Mouse (Mus musculus) right cerebral cortex, adult 2 months (tissue): ENCODE measurements around the gene 4930470P17Rik.
"Not testable (repeated sequence)": the region's sequence is repeated elsewhere in the genome, so short reads cannot be mapped to it uniquely, and the experiment has no call there.

Source experiments
- DNase-seq, 2 experiments: peaks; one replicate each; pipeline ENCODE4 v3.0.0; 2021 to 2022; ENCODE audit warnings: low spot score in 2 of 2

Gene 4930470P17Rik

DNA sequence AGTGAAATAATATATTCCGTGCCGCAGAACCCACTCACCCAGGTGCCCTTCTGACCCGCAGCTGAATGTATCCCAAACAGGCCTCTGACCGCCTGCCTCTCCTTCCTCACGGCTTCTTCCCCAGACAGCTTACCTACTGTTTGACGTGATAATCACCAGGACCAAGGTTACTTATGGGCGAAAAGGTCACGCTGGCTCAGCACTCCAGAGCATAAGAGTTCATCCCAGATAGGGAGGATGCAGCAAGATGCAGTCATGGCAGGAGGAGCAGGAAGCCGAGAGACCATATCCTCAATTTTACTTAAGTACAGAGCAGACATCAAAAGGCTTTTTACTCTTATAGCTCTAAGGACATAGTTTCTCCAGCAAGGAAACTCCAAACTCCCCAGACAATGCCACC, at the start of gene 4930470P17Rik:
Gene 4930470P17Rik, minus strand, starts transcription at position 101 of the 400 bp plus-strand sequence.
- DNase-seq, result no peak

DNA sequence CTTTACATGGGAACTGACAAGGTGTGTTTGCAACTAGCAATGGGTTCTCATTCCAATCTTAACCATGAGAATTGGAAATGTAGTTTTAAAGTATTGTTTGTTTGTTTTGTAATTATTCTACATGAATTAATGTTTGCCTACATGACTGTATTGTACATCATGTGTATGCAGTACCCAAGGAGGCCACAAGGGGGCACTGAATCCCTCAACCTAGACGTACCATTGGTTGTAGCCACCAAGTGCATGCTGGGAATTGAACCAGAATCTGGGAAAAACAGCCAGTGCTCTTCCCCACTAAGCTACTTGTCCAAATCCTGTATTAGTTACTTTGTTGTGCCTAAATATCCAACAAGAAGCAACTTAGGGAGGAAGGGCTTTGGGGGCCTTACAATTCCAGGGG, 49.7 kb upstream of the 4930470P17Rik start:
- no peak for DNase-seq

- DNase-seq, result peak; percentile 76 to 78
Observed at GRCm38 (mm10) chr2:170648542-170648941, 46.7 kb upstream of the 4930470P17Rik start.

DNA sequence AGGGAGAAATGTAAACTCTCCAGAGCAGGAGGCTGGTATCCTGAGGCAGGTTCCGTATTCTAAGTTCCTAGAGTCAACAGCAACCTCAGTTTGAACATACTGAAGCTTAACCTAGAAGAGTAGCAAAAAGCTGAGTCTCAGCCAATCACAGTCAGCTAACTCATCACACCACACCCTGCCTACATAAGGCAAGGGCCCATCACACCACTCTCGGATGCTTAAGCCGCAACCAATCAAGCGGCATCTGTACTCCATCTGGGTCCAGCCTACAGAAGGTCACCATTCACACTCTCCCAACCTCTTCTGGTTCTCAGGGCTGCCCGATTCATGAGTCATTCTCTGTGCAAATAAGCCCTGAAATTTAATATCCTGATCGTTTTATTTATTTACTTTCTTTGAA, 44.4 kb upstream of the 4930470P17Rik start:
- peak in 1 of 2 experiments; percentile 10 for DNase-seq

- DNase-seq, result no peak
Observed at GRCm38 (mm10) chr2:170642338-170642806, 40.6 kb upstream of the 4930470P17Rik start.

- no peak for DNase-seq
Observed at GRCm38 (mm10) chr2:170640281-170640680, 38.5 kb upstream of the 4930470P17Rik start.

GRCm38 (mm10) chr2:170638746-170639145, 36.9 kb upstream of the 4930470P17Rik start:
- DNase-seq, result no peak

GRCm38 (mm10) chr2:170632998-170633622, 31.3 kb upstream of the 4930470P17Rik start:
- DNase-seq, result no peak

DNA sequence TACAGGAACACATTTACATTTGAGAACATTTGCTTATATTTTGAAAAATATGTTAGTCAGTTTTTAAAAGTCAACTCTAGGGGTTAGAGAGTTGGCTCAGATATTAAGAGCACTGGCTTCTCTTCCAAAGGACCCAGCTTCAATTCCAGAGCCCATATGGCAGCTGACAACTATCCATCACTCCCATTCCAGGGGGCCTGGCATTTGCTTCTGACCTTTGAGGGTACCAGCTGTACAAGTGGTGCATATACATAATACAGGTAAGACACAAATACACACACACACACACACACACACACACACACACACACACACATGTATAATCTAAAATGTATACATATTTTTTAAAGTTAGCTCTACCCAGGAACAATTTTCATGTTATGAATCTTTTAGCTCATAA, 30.6 kb upstream of the 4930470P17Rik start:
- DNase-seq, result no peak

DNA sequence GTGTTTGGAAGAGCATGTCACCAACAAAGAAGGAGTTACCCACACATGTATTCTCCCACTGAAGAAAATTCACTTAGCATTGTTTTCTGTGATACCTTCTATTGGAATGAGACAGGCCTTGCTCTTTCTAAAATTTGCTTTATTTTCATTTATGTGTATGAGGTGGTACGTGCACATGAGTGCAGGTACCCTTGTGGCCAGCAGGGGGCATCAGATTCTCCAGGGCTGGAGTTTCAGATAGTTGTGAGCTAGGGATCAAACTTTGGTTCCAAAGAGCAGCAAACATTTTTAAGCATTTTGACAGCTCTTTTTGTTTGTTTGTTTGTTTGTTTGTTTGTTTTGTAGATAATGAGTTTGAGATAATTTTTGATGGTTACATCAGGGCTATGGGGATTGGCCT, 29.6 kb upstream of the 4930470P17Rik start:
- no peak for DNase-seq

DNA sequence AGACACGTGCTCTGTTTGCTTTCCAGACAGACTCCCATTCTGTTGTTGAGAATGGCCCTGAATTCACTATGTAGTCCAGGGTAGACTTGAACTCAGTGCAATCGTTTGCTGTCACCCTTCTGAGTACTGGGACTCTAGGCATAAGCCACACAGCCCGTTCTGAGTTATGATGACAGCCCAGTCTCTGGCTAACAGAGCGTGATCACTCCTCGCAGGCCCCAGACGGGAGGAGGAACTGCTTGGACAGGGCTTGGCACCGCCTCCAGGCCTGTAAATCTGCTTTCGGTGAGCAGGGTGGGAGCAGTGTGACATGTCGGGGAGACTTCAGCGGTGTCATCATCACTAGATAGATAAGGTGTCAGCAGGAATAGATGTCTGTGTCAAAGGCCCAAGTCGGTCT, 28.7 kb upstream of the 4930470P17Rik start:
- DNase-seq, result no peak

- DNase-seq, result not testable (repeated sequence)
Observed at GRCm38 (mm10) chr2:170627991-170628390, 26.2 kb upstream of the 4930470P17Rik start.

DNA sequence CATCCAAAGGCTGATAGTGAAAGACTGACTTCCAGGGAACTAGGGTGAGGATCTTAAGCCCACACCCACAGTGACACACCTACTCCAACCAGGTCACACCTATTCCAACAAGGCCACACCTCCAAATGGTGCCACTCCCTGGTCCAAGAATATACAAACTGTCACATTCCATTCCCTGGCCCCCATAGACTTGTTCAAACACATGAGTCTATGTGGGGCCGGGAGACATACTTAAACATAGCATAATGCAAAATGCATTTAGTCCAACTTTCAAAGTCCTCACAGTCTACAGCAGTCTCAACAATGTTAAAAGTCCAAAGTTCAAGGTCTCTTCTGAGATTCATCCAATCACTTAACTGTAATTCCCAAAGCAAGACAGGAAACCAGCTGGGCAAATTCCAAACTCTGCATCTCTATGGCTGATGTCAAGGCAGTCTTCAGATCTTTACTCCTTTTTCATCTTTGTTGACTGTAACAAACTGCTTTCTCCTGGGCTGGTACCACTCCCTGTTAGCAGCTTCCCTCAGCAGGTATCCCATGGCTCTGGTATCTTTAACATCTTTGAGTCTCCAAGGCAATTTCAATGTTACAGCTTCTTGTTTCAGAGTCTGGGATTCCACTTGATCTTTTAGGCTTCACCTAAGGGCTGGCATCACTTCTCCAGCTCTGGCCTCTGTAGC, 22.5 kb upstream of the 4930470P17Rik start:
- DNase-seq, result not testable (repeated sequence)

- no peak for DNase-seq
Observed at GRCm38 (mm10) chr2:170622985-170623384, 21.2 kb upstream of the 4930470P17Rik start.

- peak; percentile 28 to 40 for DNase-seq
Observed at GRCm38 (mm10) chr2:170618862-170619492, 17.2 kb upstream of the 4930470P17Rik start.

GRCm38 (mm10) chr2:170611794-170612193, 10.0 kb upstream of the 4930470P17Rik start:
- not testable (repeated sequence) for DNase-seq

DNA sequence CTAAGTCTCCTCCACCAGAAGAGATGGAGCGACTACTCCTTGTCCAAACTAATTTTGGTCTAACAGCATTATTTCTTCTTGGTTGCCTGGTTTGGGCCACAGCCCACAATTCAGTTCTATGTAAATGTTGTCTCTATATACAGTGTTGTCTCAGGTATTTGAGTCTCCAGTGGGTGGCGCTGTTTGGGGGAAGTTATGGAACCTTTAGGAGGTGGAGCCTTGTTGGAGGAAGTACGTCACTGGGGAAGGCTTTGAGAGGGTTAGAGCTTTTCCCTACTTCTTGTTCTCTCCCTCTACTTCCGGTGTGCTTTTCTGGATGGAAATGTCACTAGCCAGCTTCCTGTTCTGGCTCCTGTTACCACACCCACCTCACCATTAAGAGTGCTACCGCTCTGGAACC, 646 bp downstream of the 4930470P17Rik start:
- no peak for DNase-seq

DNA sequence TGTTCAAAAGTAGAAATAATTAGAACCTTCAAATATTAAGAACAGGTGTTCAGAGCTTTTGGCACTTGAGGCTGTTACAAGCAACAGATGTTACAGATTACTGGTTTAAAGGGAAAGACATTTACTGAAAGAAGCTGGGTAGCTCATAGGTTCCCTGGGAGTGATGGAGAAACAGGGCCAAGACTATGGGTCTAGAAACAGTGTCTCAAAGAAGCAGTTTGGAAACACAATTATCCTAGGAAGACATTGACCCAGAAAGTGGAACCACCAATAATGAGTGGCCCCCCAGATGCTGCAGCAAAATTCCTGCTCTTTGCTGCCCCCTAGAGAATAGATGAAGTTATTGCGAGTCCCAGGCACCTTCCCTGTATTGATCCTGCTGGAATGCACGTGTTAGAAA, 4.2 kb downstream of the 4930470P17Rik start:
- DNase-seq, result no peak

- peak; percentile 75 to 82 for DNase-seq
Observed at GRCm38 (mm10) chr2:170596726-170597125, 5.1 kb downstream of the 4930470P17Rik start.

DNA sequence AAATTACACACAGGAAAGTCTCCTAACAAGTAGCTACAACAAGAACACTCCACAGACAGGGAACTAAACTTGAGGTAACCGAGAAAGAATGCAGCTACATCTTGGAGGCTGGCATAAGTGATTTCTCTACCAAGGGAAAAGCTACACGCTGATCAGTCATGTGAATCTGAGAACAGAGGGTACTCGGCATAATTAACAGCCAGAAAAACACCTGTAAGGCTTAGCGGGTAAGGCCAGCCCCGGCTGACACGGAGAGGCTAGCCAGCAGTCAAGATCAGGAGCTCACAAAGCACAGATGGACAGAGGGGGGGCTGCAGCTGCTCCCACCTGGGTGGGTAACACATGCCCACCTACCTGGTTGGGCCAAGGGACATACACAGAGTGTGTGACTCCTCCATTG, 9.7 kb downstream of the 4930470P17Rik start:
- DNase-seq, result no peak

DNA sequence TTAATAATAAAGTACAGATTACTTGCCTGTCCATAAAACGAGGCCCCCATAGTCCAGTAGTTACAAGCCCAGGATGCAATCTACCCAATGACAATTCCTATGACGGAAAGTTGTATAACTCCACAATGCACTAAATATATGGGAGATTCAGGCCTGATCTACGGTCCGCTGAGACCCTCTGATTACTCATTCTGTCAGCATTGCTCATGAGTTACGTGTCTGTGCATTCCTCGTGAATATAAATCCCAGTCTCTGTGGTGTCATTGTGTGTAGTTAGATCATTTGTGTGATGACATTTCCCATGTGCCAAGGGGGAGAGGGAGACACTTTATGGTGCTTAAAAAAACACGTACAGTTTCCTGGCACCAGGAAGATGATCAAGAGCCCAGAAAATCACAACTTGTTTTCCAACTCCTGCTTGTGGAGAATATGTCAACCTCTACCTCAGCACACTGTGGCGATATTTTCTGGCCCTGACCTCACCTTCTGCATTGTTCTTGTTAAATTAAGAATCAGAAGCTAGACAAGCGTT, 13.4 kb downstream of the 4930470P17Rik start:
- DNase-seq, result no peak

DNA sequence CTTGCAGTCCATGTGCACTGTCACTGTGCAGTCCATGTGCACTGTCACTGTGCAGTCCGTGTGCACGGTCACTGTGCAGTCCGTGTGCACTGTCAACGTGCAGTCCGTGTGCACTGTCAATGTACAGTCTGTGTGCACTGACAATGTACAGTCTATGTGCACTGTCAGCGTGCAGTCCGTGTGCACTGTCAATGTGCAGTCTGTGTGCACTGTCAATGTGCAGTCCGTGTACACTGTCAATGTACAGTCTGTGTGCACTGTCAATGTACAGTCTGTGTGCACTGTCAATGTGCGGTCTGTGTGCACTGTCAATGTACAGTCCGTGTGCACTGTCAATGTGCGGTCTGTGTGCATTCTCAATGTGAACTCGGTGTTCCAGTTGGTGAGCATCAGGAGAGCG, 17.1 kb downstream of the 4930470P17Rik start:
- no peak for DNase-seq

GRCm38 (mm10) chr2:170579551-170579950, 22.3 kb downstream of the 4930470P17Rik start:
- no peak for DNase-seq
